Mouse (Mus musculus) heart, embryonic 11.5 days (tissue): Measurements from ENCODE around the gene Slc2a12. TPM values are rescaled to one million over a fixed set of nuclear protein-coding genes. Genes with fewer than 3 reads are reported as not detected.

ENCODE experiments used
- ATAC-seq: fragments of 200-750 bp; cut with Nextera tagmentation; replicated peaks from 2 replicates; pipeline ENCODE4 v1.8.0; 2017; ENCODE audit warnings: moderate library complexity; ENCODE audit not compliant: insufficient number of reproducible peaks, low FRiP score, low TSS enrichment
- H3K27ac ChIP-seq: fragments of 300-500 bp; sonication (generic); 2 replicates; pipeline ENCODE4 v1.5.1; 2014; ENCODE audit warnings: mild to moderate bottlenecking, low read depth, low read length
- H3K27me3 ChIP-seq: fragments of 300-500 bp; sonication (generic); 2 replicates; pipeline ENCODE4 v1.6.1; 2014; ENCODE audit warnings: mild to moderate bottlenecking, low read length, mixed read lengths; ENCODE audit not compliant: control insufficient read depth, insufficient read depth
- H3K36me3 ChIP-seq: fragments of 300-500 bp; sonication (generic); 2 replicates; pipeline ENCODE4 v1.6.1; 2014; ENCODE audit warnings: mild to moderate bottlenecking, low read length, moderate library complexity, mixed read lengths; ENCODE audit not compliant: control insufficient read depth, insufficient read depth
- H3K4me1 ChIP-seq: fragments of 300-500 bp; sonication (generic); 2 replicates; pipeline ENCODE4 v1.6.1; 2014; ENCODE audit warnings: low read length; ENCODE audit not compliant: control insufficient read depth, insufficient read depth
- H3K4me2 ChIP-seq: fragments of 300-500 bp; sonication (generic); 2 replicates; pipeline ENCODE4 v1.6.1; 2014; ENCODE audit warnings: mild to moderate bottlenecking, moderate library complexity
- H3K4me3 ChIP-seq: fragments of 300-500 bp; sonication (generic); 2 replicates; pipeline ENCODE4 v1.5.1; 2014; ENCODE audit warnings: low read depth, low read length
- H3K9ac ChIP-seq: fragments of 300-500 bp; sonication (generic); 2 replicates; pipeline ENCODE4 v1.6.1; 2014; ENCODE audit warnings: mild to moderate bottlenecking, low read depth, low read length, moderate library complexity
- H3K9me3 ChIP-seq: fragments of 300-500 bp; sonication (generic); replicated peaks from 2 replicates; pipeline ENCODE4 v1.6.1; 2016; ENCODE audit warnings: low read length; ENCODE audit not compliant: control insufficient read depth
- WGBS: fragments of 180-500 bp; shearing (Covaris S2); extraction: QIAGEN DNeasy Blood & Tissue Kit; methylation state at CpG from one replicate; pipeline ENCODE4 v1.1.7; 2014; ENCODE audit not compliant: insufficient replicate concordance; 5-methylcytosine and 5-hydroxymethylcytosine counted together
- polyA plus RNA-seq: library from polyadenylated mRNA; unstranded; fragments of >200 nt; fragmentation: Nextera tagmentation; extraction: Ambion mirVana; gene quantifications from 2 replicates; pipeline ENCODE4 v1.2.1, GENCODE M21; 2014

The Slc2a12 gene
- polyA plus RNA-seq, 1 experiment from 2014 or later, result 1.9 TPM

GRCm38 (mm10) chr10:22710173-22710777 lies 65.5 kb downstream of the Slc2a12 start:
- Histone ChIP-seq H3K9me3 (no peaks in the 10 kb centered on the region), H3K4me3 (no peak overlapping the region), H3K36me3 (peaks cover 10% of the 10 kb centered on the region), H3K9ac (no peak overlapping the region), H3K27me3 (no peaks in the 10 kb centered on the region), H3K4me2 (no peak overlapping the region), H3K27ac (no peak overlapping the region), H3K4me1 (peaks cover 11% of the 10 kb centered on the region; the same call in 1 of the 2 replicates)
- WGBS, result 88% methylated on average over 13 of the region's 13 CpGs
- ATAC-seq, result no peak

- H3K9ac ChIP-seq, result no peak overlapping the region
- H3K27ac ChIP-seq, result no peak overlapping the region
- no peak overlapping the region for H3K4me3 ChIP-seq
- no peak overlapping the region for H3K4me2 ChIP-seq
- no peaks in the 10 kb centered on the region for H3K9me3 ChIP-seq
- peaks cover 9% of the 10 kb centered on the region; the same call in 1 of the 2 replicates for H3K4me1 ChIP-seq
- WGBS, result 79% methylated on average over 2 of the region's 2 CpGs
- no peaks in the 10 kb centered on the region for H3K27me3 ChIP-seq
- ATAC-seq, result no peak
- H3K36me3 ChIP-seq, result no peaks in the 10 kb centered on the region
Observed at GRCm38 (mm10) chr10:22712955-22713354, 68.1 kb downstream of the Slc2a12 start.

GRCm38 (mm10) chr10:22714520-22714919 lies 69.7 kb downstream of the Slc2a12 start:
- no peaks in the 10 kb centered on the region for H3K36me3 ChIP-seq
- no peak overlapping the region for H3K9ac ChIP-seq
- WGBS, result 77% methylated on average over 4 of the region's 4 CpGs
- no peak overlapping the region for H3K4me3 ChIP-seq
- no peak overlapping the region for H3K4me2 ChIP-seq
- no peaks in the 10 kb centered on the region for H3K27me3 ChIP-seq
- H3K9me3 ChIP-seq, result no peaks in the 10 kb centered on the region
- no peak overlapping the region for H3K27ac ChIP-seq
- no peak for ATAC-seq
- H3K4me1 ChIP-seq, result peaks cover 8% of the 10 kb centered on the region

DNA sequence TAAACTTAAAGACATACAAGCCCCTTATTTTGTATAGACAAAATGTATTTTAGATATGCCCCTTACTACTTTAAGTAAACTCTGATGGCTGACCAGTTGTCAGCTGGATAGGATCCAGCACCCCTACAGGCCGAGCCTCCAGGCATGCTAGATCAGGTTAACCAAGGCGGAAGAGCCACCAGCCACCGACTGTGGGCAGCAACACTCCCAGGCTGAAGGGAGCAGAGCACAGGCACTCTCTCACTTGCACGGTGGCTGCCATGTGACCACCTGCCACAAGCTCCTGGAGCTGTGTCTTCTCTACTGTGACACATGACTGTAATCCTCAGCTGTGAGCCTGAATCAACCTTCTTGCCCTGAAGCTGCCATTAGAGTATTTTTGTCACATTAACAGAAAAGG lies 73.7 kb downstream of the Slc2a12 start:
- Histone ChIP-seq H3K4me3 (no peak overlapping the region), H3K27ac (no peak overlapping the region), H3K9me3 (no peaks in the 10 kb centered on the region), H3K36me3 (no peaks in the 10 kb centered on the region), H3K27me3 (no peaks in the 10 kb centered on the region), H3K9ac (no peak overlapping the region), H3K4me2 (no peak overlapping the region), H3K4me1 (peaks cover 15% of the 10 kb centered on the region)
- no peak for ATAC-seq
- WGBS, result 35% methylated on average over 4 of the region's 4 CpGs

- H3K9ac ChIP-seq, result no peak overlapping the region
- no peaks in the 10 kb centered on the region for H3K36me3 ChIP-seq
- no peaks in the 10 kb centered on the region for H3K27me3 ChIP-seq
- no peak for ATAC-seq
- H3K27ac ChIP-seq, result no peak overlapping the region
- no peak overlapping the region for H3K4me3 ChIP-seq
- H3K9me3 ChIP-seq, result no peaks in the 10 kb centered on the region
- WGBS, result 87% methylated on average over 5 of the region's 5 CpGs
- H3K4me2 ChIP-seq, result no peak overlapping the region
- H3K4me1 ChIP-seq, result peaks cover 20% of the 10 kb centered on the region
Observed at GRCm38 (mm10) chr10:22720781-22721529, 76.1 kb downstream of the Slc2a12 start.

GRCm38 (mm10) chr10:22725166-22725565 lies 80.4 kb downstream of the Slc2a12 start:
- H3K9ac ChIP-seq, result no peak overlapping the region
- H3K27me3 ChIP-seq, result no peaks in the 10 kb centered on the region
- H3K36me3 ChIP-seq, result no peaks in the 10 kb centered on the region
- H3K9me3 ChIP-seq, result no peaks in the 10 kb centered on the region
- H3K27ac ChIP-seq, result no peak overlapping the region
- WGBS, result 41% methylated on average over 4 of the region's 4 CpGs
- H3K4me1 ChIP-seq, result peaks cover 31% of the 10 kb centered on the region
- no peak for ATAC-seq
- H3K4me2 ChIP-seq, result no peak overlapping the region
- no peak overlapping the region for H3K4me3 ChIP-seq

- Histone ChIP-seq H3K27me3 (no peaks in the 10 kb centered on the region), H3K4me3 (no peak overlapping the region), H3K4me1 (peaks cover 28% of the 10 kb centered on the region), H3K9me3 (no peaks in the 10 kb centered on the region), H3K36me3 (no peaks in the 10 kb centered on the region), H3K27ac (no peak overlapping the region), H3K9ac (no peak overlapping the region), H3K4me2 (no peak overlapping the region)
- no peak for ATAC-seq
- WGBS, result 74% methylated on average over 7 of the region's 7 CpGs
Observed at GRCm38 (mm10) chr10:22726295-22726694, 81.5 kb downstream of the Slc2a12 start.

- WGBS, result 85% methylated on average over 1 of the region's 1 CpGs
Observed at GRCm38 (mm10) chr10:22728257-22728656, 83.4 kb downstream of the Slc2a12 start.

More at GRCm38 (mm10) chr10:22728257-22728656, 83.4 kb downstream of the Slc2a12 start:
- H3K4me2 ChIP-seq, result no peak overlapping the region
- H3K27ac ChIP-seq, result no peak overlapping the region
- no peak overlapping the region for H3K4me3 ChIP-seq
- H3K36me3 ChIP-seq, result no peaks in the 10 kb centered on the region
- no peaks in the 10 kb centered on the region for H3K9me3 ChIP-seq
- H3K27me3 ChIP-seq, result no peaks in the 10 kb centered on the region
- H3K4me1 ChIP-seq, result peaks cover 32% of the 10 kb centered on the region
- H3K9ac ChIP-seq, result no peak overlapping the region
- ATAC-seq, result no peak
